Mouse (Mus musculus) embryonic fibroblast, embryonic 13.5 days (primary cell): ENCODE results near the gene Fam192a.

Source experiments
- CTCF ChIP-seq: IDR thresholded peaks from 2 replicates; pipeline ENCODE4 v1.5.1; 2011; ENCODE audit warnings: mild to moderate bottlenecking, control low read depth, low read length, moderate library complexity, borderline replicate concordance; ENCODE audit not compliant: insufficient read depth
- POLR2A ChIP-seq: IDR thresholded peaks from 2 replicates; pipeline ENCODE4 v1.6.1; 2011; ENCODE audit warnings: low read depth, mild to moderate bottlenecking, control low read depth, low read length, moderate library complexity

- no peak for TF ChIP-seq POLR2A
- no peak for TF ChIP-seq CTCF
Observed at GRCm38 (mm10) chr8:94549998-94550397, 51.8 kb downstream of the Fam192a start.
